Mouse (Mus musculus): ENCODE results near the gene Gm45233.

Gene Gm45233

DNA sequence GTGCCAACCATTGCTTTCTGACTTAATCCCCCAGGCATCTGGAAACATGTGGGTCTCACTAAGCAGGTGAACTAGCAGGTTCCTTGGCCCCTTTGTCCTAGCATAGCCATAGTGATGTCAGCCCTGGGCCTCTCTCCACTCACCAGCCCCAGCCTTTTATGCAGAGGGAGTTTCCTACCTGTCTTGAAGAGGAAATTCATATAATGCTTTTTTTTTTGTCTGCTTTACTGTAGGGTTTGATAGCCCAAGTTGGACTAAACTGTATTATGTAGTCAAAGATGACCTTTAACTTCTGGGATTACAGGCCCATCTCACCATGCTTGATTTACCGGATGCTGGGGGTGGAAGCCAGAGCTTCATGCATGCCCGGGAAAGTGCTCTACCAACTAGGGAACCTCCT is 5.9 kb downstream of the Gm45233 start:
- no peak for DNase-seq (ENCODE audit: low spot score)

DNA sequence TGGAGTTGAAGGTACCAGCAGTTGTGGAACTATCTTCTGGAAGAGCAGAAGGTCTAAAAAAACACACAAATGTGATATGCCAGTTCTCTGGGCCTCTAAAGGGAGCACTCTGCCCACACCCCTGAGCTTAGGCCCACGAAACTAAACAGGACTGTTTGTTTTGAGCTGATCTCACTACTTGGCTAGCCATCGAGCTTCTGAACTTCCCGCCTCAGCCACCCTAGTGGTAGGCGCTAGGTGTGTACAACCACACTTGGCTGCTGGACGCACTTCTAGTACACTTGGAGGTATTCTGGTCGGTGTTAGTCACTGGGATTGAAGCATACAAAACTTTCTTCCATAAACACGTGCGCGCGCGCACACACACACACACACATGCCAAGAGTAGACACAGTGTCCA is 7.8 kb downstream of the Gm45233 start:
- no peak for DNase-seq (ENCODE audit: low spot score)

DNA sequence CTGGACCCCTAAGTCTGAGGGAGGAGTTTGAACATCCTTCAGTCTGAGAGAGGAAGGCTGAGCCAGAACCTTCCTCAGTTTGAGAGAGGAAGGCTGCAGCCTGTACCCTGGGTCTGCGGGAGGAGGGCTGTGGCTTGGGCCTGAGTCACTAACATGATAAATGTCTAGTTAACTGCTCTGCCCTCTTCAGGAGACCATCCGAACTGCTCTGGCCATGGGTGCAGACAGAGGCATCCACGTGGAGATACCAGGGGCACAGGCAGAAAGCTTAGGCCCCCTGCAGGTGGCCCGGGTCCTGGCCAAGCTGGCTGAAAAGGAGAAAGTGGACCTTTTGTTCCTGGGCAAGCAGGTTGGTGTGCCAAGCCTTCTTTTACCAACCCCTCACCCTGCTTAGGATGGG is 8.7 kb downstream of the Gm45233 start:
- peak; percentile 14 for DNase-seq (ENCODE audit: low spot score)

DNA sequence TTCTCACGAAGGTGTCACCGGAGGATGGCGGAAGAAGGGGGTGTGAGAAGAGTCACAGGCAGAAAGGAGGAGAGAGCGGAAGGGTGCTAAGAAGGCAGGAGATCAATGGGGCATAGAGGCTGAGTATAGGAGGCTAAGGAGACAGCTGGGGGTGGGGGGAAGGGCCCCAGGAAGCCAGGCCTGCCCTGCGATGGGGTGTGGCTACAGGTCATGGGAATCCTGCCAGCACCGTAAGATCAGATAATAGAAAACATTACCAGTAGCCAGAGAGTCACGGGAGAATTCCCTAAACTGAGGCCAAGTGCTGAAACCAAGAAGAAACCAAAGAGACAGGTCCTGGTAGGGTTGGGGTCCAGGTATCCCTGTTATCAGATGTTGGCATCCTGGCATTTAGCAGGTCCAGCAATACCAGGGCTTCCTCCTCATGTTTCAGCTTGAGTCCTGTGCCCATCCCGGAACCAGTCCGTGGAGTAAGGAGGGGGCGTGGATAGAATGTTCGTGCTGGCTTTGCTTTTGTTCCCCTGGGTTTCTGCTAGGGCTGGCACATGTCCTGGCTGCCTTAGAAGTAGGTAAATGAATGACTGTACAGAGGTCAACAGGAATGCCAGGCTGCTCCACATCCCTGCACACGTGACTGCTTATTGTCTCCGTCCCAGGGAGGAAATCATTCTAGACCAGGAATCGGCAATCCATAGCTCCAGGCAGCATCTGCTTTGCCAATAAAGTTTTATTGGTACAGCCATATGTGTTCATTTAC is 9.8 kb downstream of the Gm45233 start:
- DNase-seq (ENCODE audit: low spot score), result no peak

DNA sequence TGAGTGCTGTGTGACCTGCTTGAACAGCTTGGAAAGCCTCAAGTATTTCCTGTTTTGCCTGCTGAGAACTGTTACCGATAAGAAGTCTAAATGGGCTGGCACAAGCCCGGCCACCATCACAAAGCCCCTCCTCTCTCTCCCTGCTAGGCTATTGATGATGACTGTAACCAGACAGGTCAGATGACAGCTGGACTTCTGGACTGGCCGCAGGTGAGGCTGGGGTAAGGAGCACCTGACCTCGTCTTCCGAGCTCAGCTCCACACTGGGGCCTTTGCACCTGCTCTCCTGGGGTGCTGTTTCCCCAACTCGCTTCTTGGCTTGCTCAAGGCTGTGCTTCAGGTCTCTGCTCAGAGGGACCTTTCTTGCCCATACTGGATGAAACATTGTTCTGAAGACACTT is 10.4 kb downstream of the Gm45233 start:
- no peak for DNase-seq (ENCODE audit: low spot score)

DNA sequence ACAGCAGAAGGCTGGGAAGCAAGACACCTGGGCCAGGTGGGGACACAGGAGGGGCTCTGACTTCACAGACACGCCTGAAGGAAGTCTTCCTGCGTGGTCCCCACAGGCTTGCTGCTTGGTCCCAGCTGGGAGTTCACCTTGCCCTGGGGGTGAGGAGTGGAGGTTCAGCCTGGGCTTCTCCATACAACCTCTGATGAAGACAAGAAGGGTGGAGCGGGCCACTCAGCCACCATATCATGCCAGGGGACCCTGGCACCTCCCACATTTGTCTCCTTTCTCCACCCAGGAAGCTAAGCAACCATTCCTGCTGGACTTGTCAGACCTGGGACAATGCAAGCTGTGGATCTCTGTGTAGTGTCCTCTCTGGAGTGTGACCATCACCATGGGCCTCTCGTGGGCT is 18.9 kb downstream of the Gm45233 start, which contains the start of gene Vsig10l:
Gene Vsig10l, plus strand, starts transcription at position 301 of the 400 bp plus-strand sequence.
- DNase-seq (ENCODE audit: low spot score), result no peak

DNA sequence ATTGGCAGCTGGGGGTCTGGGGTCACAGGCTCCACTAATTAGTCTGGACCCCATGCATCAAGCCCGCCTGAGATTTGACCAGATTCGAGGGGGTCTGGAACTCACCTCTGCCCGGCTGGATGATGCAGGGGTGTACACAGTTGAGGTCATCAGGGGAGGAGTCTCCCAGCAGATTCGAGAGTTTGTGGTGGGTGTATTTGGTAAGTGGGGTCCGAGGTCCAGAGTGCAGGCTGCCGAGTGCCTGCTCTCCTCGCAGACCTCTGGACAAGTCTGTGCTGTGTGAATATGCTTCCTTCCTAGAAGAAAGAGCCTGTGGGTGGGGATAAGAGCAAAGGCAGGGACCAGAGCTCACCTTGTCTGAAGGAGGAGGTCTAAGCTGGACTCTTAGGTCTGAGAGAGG is 20.0 kb downstream of the Gm45233 start:
- DNase-seq (ENCODE audit: low spot score), result no peak

DNA sequence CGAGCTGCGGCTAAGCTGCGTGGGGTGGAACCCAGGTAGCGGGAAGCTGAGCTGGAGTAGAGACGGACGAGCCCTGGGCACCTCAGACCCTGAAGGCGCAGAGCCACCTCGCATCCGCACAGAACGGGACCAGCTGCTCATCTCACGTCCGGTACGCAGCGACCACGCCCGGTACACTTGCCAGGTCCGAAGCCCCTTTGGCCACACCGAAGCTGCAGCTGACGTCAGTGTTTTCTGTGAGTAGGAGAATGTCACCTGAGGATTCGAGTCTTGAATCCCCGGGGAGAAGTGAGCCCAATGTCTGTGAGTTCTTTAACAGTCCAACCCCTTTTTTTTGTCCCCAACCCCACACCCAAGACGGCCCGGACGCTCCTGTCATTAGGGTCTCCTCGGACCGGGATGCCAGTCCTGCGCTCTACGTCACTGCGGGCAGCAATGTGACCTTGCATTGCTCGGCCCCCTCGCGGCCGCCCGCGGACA is 21.0 kb downstream of the Gm45233 start:
- DNase-seq (ENCODE audit: low spot score), result no peak

DNA sequence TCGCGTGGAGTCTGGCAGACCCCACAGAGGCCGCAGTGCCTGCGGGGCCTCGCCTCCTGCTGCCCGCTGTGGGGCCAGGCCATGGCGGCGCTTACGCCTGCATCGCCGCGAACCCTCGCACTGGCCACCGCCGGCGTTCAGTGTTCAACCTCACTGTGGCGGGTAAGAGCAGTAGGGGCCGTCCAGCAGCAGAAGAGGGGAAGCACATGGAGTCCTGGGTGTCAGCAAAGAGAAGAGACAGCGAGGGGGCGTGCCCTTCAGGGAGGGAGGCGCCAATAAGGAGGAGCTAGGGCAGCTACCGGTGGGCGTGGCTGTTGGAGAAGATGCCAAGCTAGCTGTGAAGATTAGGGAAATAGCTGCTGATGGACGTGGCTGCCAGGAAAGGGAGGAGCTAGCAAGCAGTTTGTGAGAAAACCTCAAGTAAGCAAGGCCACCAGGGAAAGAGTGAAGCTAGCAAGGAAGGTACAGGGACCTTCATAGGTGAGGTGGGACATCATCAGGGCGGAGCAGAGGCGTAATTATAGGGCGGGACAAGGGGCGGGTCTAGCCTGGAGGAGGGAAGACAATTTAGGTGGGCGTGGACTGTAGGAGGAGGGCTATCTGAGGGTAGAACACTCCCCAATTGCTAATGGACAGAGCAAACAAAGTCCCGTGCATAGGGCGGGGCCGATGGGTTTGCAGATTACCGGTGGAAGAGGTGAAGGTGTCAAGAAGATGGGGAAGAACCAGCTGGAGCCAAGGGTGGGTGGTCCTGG is 21.6 kb downstream of the Gm45233 start:
- peak; percentile 89 for DNase-seq (ENCODE audit: low spot score)

DNA sequence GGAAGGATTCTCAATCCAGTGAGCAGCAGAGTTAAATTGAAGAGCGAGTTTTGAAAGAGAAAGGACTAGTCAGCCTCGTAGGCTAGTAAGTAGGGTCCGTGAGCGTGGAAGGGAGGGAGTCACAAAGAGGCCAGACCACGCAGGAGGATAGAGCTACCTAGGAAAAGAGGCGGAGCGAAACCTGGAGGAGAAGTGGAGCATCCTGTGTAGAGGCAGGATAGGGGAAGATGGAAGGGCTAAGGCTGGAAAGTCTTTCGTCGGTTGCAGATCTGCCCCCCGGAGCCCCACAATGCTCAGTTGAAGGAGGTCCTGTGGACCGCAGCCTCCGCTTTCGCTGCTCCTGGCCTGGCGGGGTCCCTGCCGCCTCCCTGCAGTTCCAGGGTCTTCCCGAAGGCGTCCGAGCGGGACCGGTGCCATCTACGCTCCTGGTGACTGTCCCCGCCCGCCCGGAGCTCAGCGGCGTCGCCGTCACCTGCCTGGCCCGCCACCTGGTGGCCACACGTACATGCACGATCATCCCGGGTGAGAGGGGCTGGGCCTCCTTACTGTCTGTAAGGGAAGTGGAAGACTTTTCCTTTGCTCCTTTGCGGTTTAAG is 22.3 kb downstream of the Gm45233 start:
- DNase-seq (ENCODE audit: low spot score), result peak; percentile 66

DNA sequence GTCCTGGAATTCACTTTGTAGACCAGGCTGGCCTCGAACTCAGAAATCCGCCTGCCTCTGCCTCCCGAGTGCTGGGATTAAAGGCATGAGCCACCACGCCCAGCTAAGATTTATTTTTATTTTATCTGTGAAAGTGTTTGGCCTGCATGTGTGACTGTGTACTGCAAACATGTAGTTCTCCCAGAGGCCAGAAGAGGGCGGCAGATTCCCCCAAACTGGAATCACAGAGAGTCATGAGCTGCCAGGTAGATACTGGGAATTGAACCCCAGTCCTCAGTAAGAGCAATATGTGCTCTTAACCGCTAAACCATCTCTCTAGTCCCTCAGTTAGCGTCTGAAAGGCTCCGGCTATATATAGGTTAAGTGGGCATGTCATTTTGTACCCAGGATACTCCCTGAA is 26.4 kb downstream of the Gm45233 start:
- DNase-seq (ENCODE audit: low spot score), result peak; percentile 32

DNA sequence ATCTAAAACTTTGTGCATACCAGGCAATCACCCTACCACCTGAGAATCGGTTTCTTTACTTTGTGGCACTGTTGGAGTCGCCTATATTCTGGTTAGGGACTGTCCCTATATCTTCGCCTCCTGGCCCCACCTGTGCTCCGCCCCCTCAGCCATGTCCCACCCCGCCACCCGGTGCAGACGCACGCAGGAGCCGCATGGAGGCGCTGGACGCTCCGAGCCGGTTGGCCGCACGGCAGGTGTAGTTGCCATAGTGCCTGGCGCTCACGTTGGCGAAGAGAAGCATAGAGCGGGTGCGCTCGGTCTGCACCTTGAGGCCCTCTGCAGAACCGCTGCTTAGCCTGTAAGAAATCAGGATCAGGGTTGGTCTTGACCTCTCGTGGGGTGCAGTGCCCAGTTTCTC is 31.8 kb downstream of the Gm45233 start:
- DNase-seq (ENCODE audit: low spot score), result no peak

DNA sequence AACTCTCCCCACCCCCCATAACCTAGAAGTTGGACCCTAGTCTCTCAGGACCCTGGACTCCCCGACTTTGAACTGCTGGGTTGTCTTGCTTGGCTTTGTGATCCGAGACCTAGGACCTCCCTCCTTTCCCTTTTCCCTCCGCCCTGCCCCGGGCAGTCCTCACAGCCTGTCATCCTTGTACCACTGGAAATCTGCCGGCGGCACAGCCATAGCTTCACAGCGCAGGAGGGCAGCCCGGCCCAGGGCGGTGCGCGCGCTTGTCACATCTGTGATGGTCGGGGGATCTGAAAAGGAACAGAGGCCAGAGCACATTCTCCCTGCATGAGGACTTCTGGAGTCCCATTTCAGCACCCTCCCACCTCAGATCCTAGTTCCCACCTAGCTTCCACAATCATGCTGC is 32.4 kb downstream of the Gm45233 start:
- DNase-seq (ENCODE audit: low spot score), result no peak

DNA sequence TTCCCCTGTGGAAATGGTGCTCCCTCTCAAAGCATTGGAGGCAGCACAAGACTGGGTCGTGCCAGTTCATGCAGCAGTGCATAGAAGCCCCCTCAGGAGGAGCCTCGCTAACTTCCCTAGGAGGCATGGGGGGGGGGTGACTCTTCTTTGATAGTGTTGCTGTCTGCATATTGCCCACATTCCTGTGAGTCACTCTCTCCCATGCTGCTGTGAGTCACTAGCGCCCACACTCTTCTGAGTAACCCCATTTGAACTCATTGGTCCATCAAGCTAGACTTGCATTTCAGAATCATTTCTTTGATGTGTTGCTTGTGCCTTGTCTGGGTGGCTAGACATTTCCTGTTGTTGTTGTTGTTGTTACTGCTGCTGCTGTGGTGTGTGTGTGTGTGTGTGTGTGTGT is 37.3 kb downstream of the Gm45233 start:
- DNase-seq (ENCODE audit: low spot score), result no peak

DNA sequence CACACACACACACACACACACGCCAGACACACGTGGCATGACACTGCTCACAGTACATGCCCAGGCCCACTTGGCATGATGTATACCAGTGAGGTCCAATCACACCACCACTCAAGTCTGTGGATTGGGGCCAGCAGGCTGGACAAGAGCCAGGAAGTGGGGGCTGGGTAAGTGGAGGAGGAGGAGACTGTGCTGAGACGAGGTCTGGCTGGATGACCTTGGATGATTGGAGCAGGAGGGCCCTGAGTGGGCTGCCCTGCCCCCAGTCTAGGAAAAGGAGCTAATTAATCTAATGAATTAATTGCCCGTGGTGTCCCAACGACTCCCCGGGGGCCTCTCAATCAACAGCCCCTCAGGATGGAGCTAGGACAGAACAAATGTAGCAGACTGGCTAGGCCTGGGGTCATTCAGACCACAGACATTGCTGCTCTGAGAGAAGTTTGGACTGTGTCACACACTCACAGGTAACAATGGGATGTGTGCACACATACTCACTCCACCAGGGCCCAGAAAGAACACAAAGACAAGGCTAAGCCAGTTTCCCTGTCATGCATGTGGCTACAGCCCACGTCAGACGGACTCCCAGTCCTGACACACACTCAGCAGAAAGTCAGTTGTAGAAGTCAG is 38.3 kb downstream of the Gm45233 start:
- DNase-seq (ENCODE audit: low spot score), result no peak

DNA sequence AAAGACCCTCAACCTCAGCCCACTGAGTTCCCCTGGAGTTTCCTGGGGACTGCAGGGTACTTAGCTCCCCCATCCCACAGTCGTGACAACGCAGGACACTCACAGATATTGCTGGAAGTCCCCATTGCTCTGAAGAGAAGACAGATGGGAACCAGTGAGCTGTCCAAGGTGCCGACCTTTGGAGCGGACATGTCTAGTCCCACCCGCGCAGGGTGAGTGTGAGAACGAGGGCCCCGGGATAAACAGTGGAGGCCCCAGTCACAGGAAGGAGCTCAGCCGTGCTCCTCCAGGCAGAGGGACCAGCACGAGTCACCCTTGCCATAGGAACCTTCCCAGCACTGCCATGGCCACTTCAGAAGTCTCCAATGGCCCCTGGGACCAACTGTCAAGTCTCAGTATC is 39.3 kb downstream of the Gm45233 start:
- DNase-seq (ENCODE audit: low spot score), result no peak

DNA sequence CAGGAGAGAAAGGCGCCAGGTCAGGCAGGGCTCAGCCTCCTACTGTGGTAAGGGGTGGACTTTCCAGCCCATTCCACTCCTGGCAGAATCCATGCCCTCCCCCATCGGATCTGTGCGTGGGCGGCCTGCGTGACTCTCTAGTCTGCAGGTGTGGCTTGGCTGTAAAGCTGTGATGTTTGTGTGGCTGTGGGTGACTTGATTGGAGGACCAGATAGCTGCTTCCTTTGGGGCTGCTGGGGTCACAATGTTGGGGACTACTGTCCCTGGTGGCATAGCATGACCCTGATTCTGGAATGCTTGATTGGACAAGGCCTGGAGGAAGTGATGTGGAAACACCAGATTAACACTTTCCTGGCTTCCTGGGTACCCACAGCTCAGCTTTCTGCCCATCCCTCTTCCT is 44.7 kb downstream of the Gm45233 start:
- DNase-seq (ENCODE audit: low spot score), result no peak

DNA sequence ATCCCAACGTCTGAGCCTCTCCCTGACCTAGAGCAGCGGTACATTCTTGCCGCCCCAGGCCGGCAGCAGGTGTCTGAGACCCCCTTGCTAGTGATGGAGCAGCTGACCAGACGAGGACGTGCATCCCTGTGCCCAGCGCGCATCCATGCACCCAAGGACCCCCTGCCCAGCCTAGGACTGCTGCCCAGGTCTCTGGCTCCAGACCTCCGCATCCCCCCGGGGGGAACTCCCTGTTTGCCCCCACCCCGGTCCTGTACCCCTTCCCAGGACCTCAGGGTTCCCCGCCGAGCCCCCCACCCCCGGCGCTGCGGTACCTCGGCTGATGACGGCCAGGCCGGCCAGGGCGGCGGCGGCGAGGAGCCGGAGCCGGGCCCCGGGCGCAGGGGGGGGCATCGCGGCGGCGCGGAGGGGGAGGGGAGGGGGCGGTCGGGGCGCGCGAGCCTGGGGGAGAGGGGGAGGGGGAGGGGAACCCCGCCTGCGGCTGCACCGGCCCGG is 45.8 kb downstream of the Gm45233 start, which contains the start of gene Iglon5:
Gene Iglon5, minus strand, starts transcription at position 445 of the 495 bp plus-strand sequence.
- no peak for DNase-seq (ENCODE audit: low spot score)

DNA sequence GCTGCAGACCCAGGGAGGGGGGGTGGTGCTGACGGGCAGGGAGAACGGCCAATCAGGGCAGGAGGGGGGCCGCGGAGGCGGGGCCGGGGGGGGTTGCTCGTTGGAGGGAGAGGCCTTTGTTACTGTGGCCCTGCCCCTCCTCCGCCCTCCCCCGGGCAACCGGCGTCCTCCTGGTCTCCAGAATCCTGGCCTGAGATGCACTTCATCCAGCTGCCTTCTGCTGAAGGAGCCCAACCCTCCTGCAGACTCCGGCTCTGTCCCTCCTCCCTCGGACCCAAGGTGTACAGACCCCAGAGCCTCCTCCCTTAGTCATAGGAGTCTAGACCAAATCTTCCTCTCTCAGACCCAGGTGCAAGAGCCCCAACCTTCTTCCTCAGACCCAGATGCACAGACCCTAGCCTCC is 46.3 kb downstream of the Gm45233 start:
- no peak for DNase-seq (ENCODE audit: low spot score)

DNA sequence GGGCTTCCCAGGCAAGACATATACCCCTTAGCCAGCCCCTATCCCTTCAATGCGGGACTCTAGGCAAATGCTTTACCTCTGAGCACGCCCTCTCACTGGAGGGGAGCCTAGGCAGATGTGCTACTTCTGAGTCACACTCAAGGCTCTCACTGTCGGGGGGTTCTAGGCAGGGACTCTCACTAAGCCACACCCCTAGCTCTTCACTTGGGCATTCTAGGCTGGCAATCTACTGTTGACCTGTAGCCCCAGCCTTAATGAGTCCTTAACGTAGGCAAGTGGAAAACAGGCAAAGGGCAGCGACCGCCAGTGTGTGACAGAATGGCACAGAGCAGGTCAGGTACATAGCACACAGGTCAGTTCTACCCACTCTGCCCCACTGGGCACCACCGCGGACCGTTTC is 46.9 kb downstream of the Gm45233 start:
- DNase-seq (ENCODE audit: low spot score), result no peak

DNA sequence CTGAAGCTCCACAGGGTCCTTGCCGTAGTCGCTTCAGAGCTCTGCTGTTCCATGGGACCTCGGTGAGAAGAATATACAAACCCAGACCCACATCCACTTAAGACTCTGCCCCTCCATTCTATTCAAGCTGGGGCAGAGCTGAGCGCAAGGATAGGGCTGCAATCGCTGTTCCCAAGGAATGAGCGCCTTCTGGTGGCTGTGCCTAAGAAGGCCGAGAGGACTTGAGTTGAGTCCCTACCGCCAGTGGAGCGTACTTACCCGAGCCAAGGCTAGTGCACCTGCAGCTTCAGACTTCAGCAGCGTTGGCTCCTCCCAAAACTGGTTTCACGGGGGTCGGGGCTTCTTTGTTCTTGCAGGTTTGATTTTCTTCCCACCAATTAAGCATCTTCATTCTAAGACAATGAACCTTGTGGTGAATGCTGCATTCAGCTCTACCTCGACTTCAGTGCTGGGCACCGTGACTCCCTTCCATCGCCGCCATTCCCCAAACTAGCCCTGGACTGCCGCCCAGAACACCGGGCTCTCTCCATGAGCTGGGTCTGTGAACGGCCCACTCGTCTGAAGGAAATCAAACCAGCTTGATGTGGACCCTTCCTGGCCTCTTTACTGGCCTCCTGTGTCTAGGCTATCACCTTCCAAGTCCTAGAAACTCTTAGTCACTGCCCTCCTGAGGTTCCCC is 51.6 kb downstream of the Gm45233 start:
- no peak for DNase-seq (ENCODE audit: low spot score)
